Mouse (Mus musculus) left cerebral cortex, postnatal 25 days (tissue): ENCODE data around the gene Psmb6. TPM values are rescaled to one million over a fixed set of nuclear protein-coding genes. Genes with fewer than 3 reads are reported as not detected.
A peak's percentile ranks its signal among the peaks of the same experiment; 100 is the strongest.

Experiments used
- DNase-seq, 2 experiments: peaks; one replicate each; pipeline ENCODE4 v3.0.0; 2022; ENCODE audit warnings: low spot score in 2 of 2, mixed read lengths in 1 of 2
- intact Hi-C: fragments of 180-260 bp; cut with DNase I; formaldehyde crosslinking; loops from one replicate; pipeline ENCODE4 v1.15.1; 2025
- total RNA-seq, 2 experiments: library from RNA; stranded (reverse); gene quantifications; 2 replicates each; pipeline ENCODE4 v1.2.3; 2021

Psmb6 gene
- 100 to 1,000 TPM; 172 to 186 TPM for total RNA-seq

- peak; percentile 93 to 98 for DNase-seq
- intact Hi-C loops: loop anchor here (1.0 kb wide), 1 partner anchor 36 kb away; no protein-coding TSS in a partner anchor
Observed at GRCm38 (mm10) chr11:70525184-70525678, at the start of gene Psmb6. Gene Psmb6 (plus strand): TSS chr11:70525367.

GRCm38 (mm10) chr11:70485498-70485897 lies 39.7 kb upstream of the Psmb6 start:
- intact Hi-C loops: no loop called here
- no peak for DNase-seq

- intact Hi-C loops: no loop called here
- DNase-seq: no peak
Observed at GRCm38 (mm10) chr11:70487816-70488215, 37.4 kb upstream of the Psmb6 start.

- intact Hi-C loops: no loop called here
- peak in 1 of 2 experiments; percentile 55 for DNase-seq
Observed at GRCm38 (mm10) chr11:70489138-70489537, 36.0 kb upstream of the Psmb6 start.

GRCm38 (mm10) chr11:70489684-70490083 lies 35.5 kb upstream of the Psmb6 start:
- peak in 1 of 2 experiments; percentile 29 for DNase-seq
- intact Hi-C loops: no loop called here

- intact Hi-C loops: no loop called here
Observed at GRCm38 (mm10) chr11:70499566-70500475, 25.3 kb upstream of the Psmb6 start.

GRCm38 (mm10) chr11:70500476-70500812 lies 24.7 kb upstream of the Psmb6 start:
- intact Hi-C loops: no loop called here
- no peak for DNase-seq

More at GRCm38 (mm10) chr11:70499566-70500475, 25.3 kb upstream of the Psmb6 start:
- no peak for DNase-seq

GRCm38 (mm10) chr11:70502018-70502417 lies 23.1 kb upstream of the Psmb6 start:
- no peak for DNase-seq
- intact Hi-C loops: no loop called here

- intact Hi-C loops: loop anchor here (5.0 kb wide), 1 partner anchor 73 kb away; the partner anchor contains the start of gene Arrb2
Observed at GRCm38 (mm10) chr11:70504970-70505369, 20.2 kb upstream of the Psmb6 start, which contains the start of gene Tm4sf5. Gene Tm4sf5 (plus strand): TSS chr11:70505244.

GRCm38 (mm10) chr11:70506385-70506784 lies 18.8 kb upstream of the Psmb6 start:
- DNase-seq: peak; percentile 26 to 44

More at GRCm38 (mm10) chr11:70504970-70505369, 20.2 kb upstream of the Psmb6 start, which contains the start of gene Tm4sf5:
- DNase-seq: no peak

GRCm38 (mm10) chr11:70506962-70507515 lies 18.1 kb upstream of the Psmb6 start:
- DNase-seq: no peak
- intact Hi-C loops: loop anchor here (1.0 to 5.0 kb wide), 3 partner anchors 55 to 92 kb away; partner anchors contain the start of gene Arrb2

More at GRCm38 (mm10) chr11:70506385-70506784, 18.8 kb upstream of the Psmb6 start:
- intact Hi-C loops: loop anchor here (1.0 to 5.0 kb wide), 3 partner anchors 54 to 92 kb away; partner anchors contain the start of gene Arrb2

GRCm38 (mm10) chr11:70509753-70510564 lies 15.2 kb upstream of the Psmb6 start:
- DNase-seq: peak in 1 of 2 experiments; percentile 49
- intact Hi-C loops: loop anchor here (5.0 kb wide), 1 partner anchor 78 kb away; the partner anchor contains the start of gene Arrb2

- DNase-seq: no peak
- intact Hi-C loops: no loop called here
Observed at GRCm38 (mm10) chr11:70511242-70511641, 13.9 kb upstream of the Psmb6 start.

GRCm38 (mm10) chr11:70511825-70512224 lies 13.3 kb upstream of the Psmb6 start:
- intact Hi-C loops: no loop called here
- DNase-seq: no peak

- no peak for DNase-seq
- intact Hi-C loops: no loop called here
Observed at GRCm38 (mm10) chr11:70512709-70513342, 12.3 kb upstream of the Psmb6 start.

- intact Hi-C loops: no loop called here
- no peak for DNase-seq
Observed at GRCm38 (mm10) chr11:70513520-70513919, 11.6 kb upstream of the Psmb6 start.

- intact Hi-C loops: no loop called here
- DNase-seq: no peak
Observed at GRCm38 (mm10) chr11:70514288-70514687, 10.9 kb upstream of the Psmb6 start, which contains the start of gene Vmo1. Gene Vmo1 (minus strand): TSS chr11:70514616.

- intact Hi-C loops: loop anchor here (2.0 to 5.0 kb wide), 2 partner anchors 88 to 241 kb away; no protein-coding TSS in a partner anchor
- DNase-seq: peak in 1 of 2 experiments; percentile 39
Observed at GRCm38 (mm10) chr11:70516352-70516751, 8.8 kb upstream of the Psmb6 start.

- DNase-seq: no peak
- intact Hi-C loops: loop anchor here (5.0 kb wide), 1 partner anchor 239 kb away; no protein-coding TSS in a partner anchor
Observed at GRCm38 (mm10) chr11:70518436-70518835, 6.7 kb upstream of the Psmb6 start.
